Mouse (Mus musculus) bone marrow, adult 2 months (tissue): ENCODE results near the gene H2afz.

Source experiments
- CTCF ChIP-seq: fragments of 200-500 bp; IDR thresholded peaks from 2 replicates; pipeline ENCODE4 v1.5.1; 2011; ENCODE audit warnings: low read length, control low read depth; ENCODE audit not compliant: control insufficient read depth, insufficient read depth
- POLR2A ChIP-seq: fragments of 200-500 bp; IDR thresholded peaks from 2 replicates; pipeline ENCODE4 v1.6.1; 2011; ENCODE audit warnings: low read depth, mild to moderate bottlenecking, control low read depth, low read length, borderline replicate concordance; ENCODE audit not compliant: control insufficient read depth

DNA sequence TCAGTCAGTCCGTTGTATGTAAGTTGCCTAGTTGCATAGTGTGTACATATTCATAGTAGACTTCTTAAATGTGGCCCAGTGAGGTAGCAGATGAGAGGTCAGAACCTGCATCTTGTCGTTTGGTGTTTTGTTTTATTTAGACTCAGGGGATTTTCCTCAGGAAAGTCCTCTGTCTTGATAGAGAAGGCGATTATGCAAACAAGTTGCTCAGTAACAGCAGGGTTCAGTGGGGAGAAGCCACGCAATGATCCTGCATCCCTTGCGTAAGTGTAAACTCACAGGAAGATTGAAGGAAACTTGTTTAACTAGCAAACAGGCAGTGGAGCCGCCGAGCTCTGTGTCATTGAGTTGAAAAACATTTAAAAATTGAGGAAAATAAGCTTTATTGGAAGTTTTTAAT lies 23.7 kb downstream of the H2afz start:
- TF ChIP-seq CTCF (no peak), POLR2A (no peak)
